Mouse (Mus musculus): ENCODE measurements at regions not wholly inside any gene's neighbourhood (a gene's known extent, or its start where the extent isn't known, plus 50 kb on each side); places are given as distances from the start of the nearest gene placed in this dataset.

- peak; percentile 29 to 31 for DNase-seq
Observed at GRCm38 (mm10) chr6:143547406-143547903, 380.4 kb downstream of the Etnk1 start.

- peak in 1 of 2 experiments; percentile 24 for DNase-seq
Observed at GRCm38 (mm10) chr6:143554946-143555345, 387.9 kb downstream of the Etnk1 start.

- peak; percentile 7 to 21 for DNase-seq
Observed at GRCm38 (mm10) chr6:143558046-143558884, 391.2 kb downstream of the Etnk1 start.

- DNase-seq: no peak
Observed at GRCm38 (mm10) chr6:143559316-143559715, 392.3 kb downstream of the Etnk1 start.

GRCm38 (mm10) chr6:143561316-143562088, 394.5 kb downstream of the Etnk1 start:
- DNase-seq: no peak

GRCm38 (mm10) chr6:143571356-143572115, 404.5 kb downstream of the Etnk1 start:
- no peak for DNase-seq

- no peak for DNase-seq
Observed at GRCm38 (mm10) chr6:143579223-143579622, 412.2 kb downstream of the Etnk1 start.

GRCm38 (mm10) chr6:143589666-143590065, 422.6 kb downstream of the Etnk1 start:
- no peak for DNase-seq

- no peak for DNase-seq
Observed at GRCm38 (mm10) chr6:143590231-143590630, 423.2 kb downstream of the Etnk1 start.

- DNase-seq: peak; percentile 14 to 31
Observed at GRCm38 (mm10) chr6:143592490-143592889, 425.5 kb downstream of the Etnk1 start.

GRCm38 (mm10) chr6:143595486-143595885, 428.5 kb downstream of the Etnk1 start:
- DNase-seq: no peak

GRCm38 (mm10) chr6:143597414-143597813, 430.4 kb downstream of the Etnk1 start:
- DNase-seq: no peak

- DNase-seq: no peak
Observed at GRCm38 (mm10) chr6:143598916-143599315, 431.9 kb downstream of the Etnk1 start.

- peak in 1 of 2 experiments; percentile 10 for DNase-seq
Observed at GRCm38 (mm10) chr6:143609100-143609499, 442.1 kb downstream of the Etnk1 start.

GRCm38 (mm10) chr6:143612966-143613365, 445.9 kb downstream of the Etnk1 start:
- DNase-seq: no peak

GRCm38 (mm10) chr6:143614431-143614987, 447.5 kb downstream of the Etnk1 start:
- no peak for DNase-seq

GRCm38 (mm10) chr6:143615361-143615760, 448.3 kb downstream of the Etnk1 start:
- DNase-seq: no peak

- no peak for DNase-seq
Observed at GRCm38 (mm10) chr6:143616386-143616785, 449.4 kb downstream of the Etnk1 start.

GRCm38 (mm10) chr6:143618558-143618957, 451.5 kb downstream of the Etnk1 start:
- DNase-seq: no peak

- DNase-seq: no peak
Observed at GRCm38 (mm10) chr6:143620583-143620982, 453.6 kb downstream of the Etnk1 start.

GRCm38 (mm10) chr6:143622161-143622560, 455.1 kb downstream of the Etnk1 start:
- DNase-seq: no peak

- no peak for DNase-seq
Observed at GRCm38 (mm10) chr6:143624901-143625300, 457.9 kb downstream of the Etnk1 start.
